Mouse (Mus musculus) embryo, embryonic 11 days (tissue): ENCODE results near the gene Ccdc186.

Experiments
- DNase-seq: peaks from one replicate; pipeline ENCODE4 v3.0.0-alpha.2; 2015

Gene Ccdc186

GRCm38 (mm10) chr19:56750709-56751108 lies 71.3 kb downstream of the Ccdc186 start:
- no peak for DNase-seq

- DNase-seq: peak; percentile 43
These were observed 72.6 kb downstream of the Ccdc186 start for GRCm38 (mm10) chr19:56749343-56749742.

GRCm38 (mm10) chr19:56747878-56748277 lies 74.1 kb downstream of the Ccdc186 start:
- no peak for DNase-seq

GRCm38 (mm10) chr19:56746618-56747017 lies 75.4 kb downstream of the Ccdc186 start:
- no peak for DNase-seq

- DNase-seq: no peak
These were observed 76.5 kb downstream of the Ccdc186 start for GRCm38 (mm10) chr19:56745528-56745927.

GRCm38 (mm10) chr19:56745061-56745460 lies 76.9 kb downstream of the Ccdc186 start:
- DNase-seq: no peak
